10 mouse cellular contexts compared by ENCODE assay signal in the genomic region with DNA sequence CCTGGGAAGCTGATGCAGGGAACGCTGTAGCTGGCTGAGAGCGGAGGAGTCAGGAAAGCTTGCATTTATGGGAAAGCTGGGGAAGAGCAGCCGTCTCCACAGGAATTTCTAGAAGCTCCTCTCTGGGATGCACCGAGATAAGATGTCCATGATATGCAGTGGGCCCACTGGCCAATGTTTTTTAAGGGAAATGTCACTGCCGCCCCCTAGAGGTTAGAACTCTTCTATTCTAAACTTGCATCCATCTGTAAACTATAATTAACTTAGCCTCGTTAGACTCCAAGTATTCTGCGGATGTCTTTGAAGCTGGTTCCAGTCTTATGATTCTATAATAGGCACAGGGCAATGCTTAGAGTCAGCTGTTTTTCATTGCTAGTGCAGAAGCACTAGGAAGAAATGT. TPM values are rescaled to one million over a fixed set of nuclear protein-coding genes. Genes with fewer than 3 reads are reported as not detected.
A peak's percentile ranks its signal among the peaks of the same experiment; 100 is the strongest.
DNase-seq lines count a peak whose midpoint lies in the region; ATAC-seq and TF ChIP-seq lines count a peak whose summit lies in the region.
"Had no signal": no experiment of that assay in that cellular context is flagged by ENCODE, and none has a peak within 500 bp of the region (broad histone marks: within the 10 kb centered on the region; RNA-seq: fewer than 3 reads in every experiment).

No protein-coding gene starts in this region.

- H3K27me3 ChIP-seq in intestine, postnatal 0 days (replicated peaks; ENCODE audit: control insufficient read depth, insufficient read depth, low read length): no peaks in the 10 kb centered on the region
- H3K27me3 ChIP-seq in intestine, embryonic 16.5 days (replicated peaks; ENCODE audit: control insufficient read depth, insufficient read depth, low read length): no peaks in the 10 kb centered on the region
- H3K27me3 ChIP-seq: lung, embryonic 15.5 days had no signal

- TF ChIP-seq CTCF in intestine, postnatal 0 days (IDR thresholded peaks at IDR 0.05; ENCODE audit: low read depth): peak; percentile 52

- H3K27ac ChIP-seq in intestine, postnatal 0 days (ENCODE audit: low read depth, low read length): no peak overlapping the region
- H3K27ac ChIP-seq in intestine, embryonic 16.5 days (ENCODE audit: low read length): no peak overlapping the region
- H3K27ac ChIP-seq: lung, embryonic 15.5 days had no signal

- H3K9ac ChIP-seq in intestine, postnatal 0 days (ENCODE audit: low read depth, low read length): no peak overlapping the region
- no peak overlapping the region for H3K9ac ChIP-seq in intestine, embryonic 16.5 days (ENCODE audit: low read depth, low read length)
- H3K9ac ChIP-seq: lung, embryonic 15.5 days had no signal

- DNase-seq in adrenal gland, postnatal 10 days: peak; percentile 31
- DNase-seq in adrenal gland, postnatal 36 days: no peak
- peak; percentile 17 for DNase-seq in ES-CJ7 (ENCODE audit: low read depth, low spot score)
- peak; percentile 36 for DNase-seq in heart, postnatal 4 days
- DNase-seq in spleen, postnatal 4 days (ENCODE audit: low spot score in 2 of 2): no peak
- DNase-seq in urinary bladder, adult 18-20 months (ENCODE audit: low spot score in 2 of 2): no peak
- DNase-seq: kidney, adult 9 months had no signal

- H3K36me3 ChIP-seq in intestine, postnatal 0 days (ENCODE audit: control insufficient read depth, insufficient read depth): peaks cover 65% of the 10 kb centered on the region
- peaks cover 10% of the 10 kb centered on the region for H3K36me3 ChIP-seq in intestine, embryonic 16.5 days (ENCODE audit: control insufficient read depth, insufficient read depth, low read length)

- no peak overlapping the region for H3K4me2 ChIP-seq in intestine, postnatal 0 days (replicated peaks; ENCODE audit: low read depth)
- no peak overlapping the region for H3K4me2 ChIP-seq in intestine, embryonic 16.5 days (ENCODE audit: low read depth, low read length)
- H3K4me2 ChIP-seq: lung, embryonic 15.5 days had no signal

- H3K4me3 ChIP-seq in intestine, postnatal 0 days (ENCODE audit: low read depth, low read length): no peak overlapping the region
- H3K4me3 ChIP-seq in intestine, embryonic 16.5 days (ENCODE audit: low read length): no peak overlapping the region
- H3K4me3 ChIP-seq: lung, embryonic 15.5 days had no signal

- 71% methylated on average over 7 of the region's 7 CpGs for WGBS in intestine, postnatal 0 days
- WGBS in intestine, embryonic 16.5 days: 69% methylated on average over 7 of the region's 7 CpGs

- no peaks in the 10 kb centered on the region for H3K9me3 ChIP-seq in intestine, postnatal 0 days (ENCODE audit: control insufficient read depth)
- H3K9me3 ChIP-seq in intestine, embryonic 16.5 days (ENCODE audit: control insufficient read depth, low read length): no peaks in the 10 kb centered on the region
- H3K9me3 ChIP-seq: lung, embryonic 15.5 days had no signal

- no peak for ATAC-seq in intestine, postnatal 0 days
- ATAC-seq in intestine, embryonic 16.5 days: no peak

- H3K4me1 ChIP-seq in intestine, postnatal 0 days (replicated peaks; ENCODE audit: control insufficient read depth, insufficient read depth, low read length): no peaks in the 10 kb centered on the region
- no peaks in the 10 kb centered on the region for H3K4me1 ChIP-seq in intestine, embryonic 16.5 days (ENCODE audit: control insufficient read depth, insufficient read depth, low read length)
- H3K4me1 ChIP-seq: lung, embryonic 15.5 days had no signal

RNA-seq across cellular contexts. Expression of a gene that starts 43.2 kb away (rescaled TPM):
- under 1 TPM; 0.63 to 0.70 TPM for total RNA-seq in adrenal gland, postnatal 10 days (2021)
- not detected for total RNA-seq in adrenal gland, postnatal 36 days (2021)
- 7.6 and 8.6 TPM in 2 replicates for polyA plus RNA-seq in intestine, postnatal 0 days (2015; fragmentation: Nextera tagmentation; extraction: Ambion mirVana)
- 24.4 and 24.8 TPM in 2 replicates for polyA plus RNA-seq in intestine, embryonic 16.5 days (2015; fragmentation: Nextera tagmentation; extraction: Ambion mirVana)
- total RNA-seq in heart, postnatal 4 days (2021): 1 to 10 TPM; 8.8 to 9.6 TPM

Comparison
In these comparisons a context has a peak if more than half of its experiments do, and no peak if none do; other contexts are left out.
1. DNase-seq: peak in adrenal gland, postnatal 10 days (single experiment), ES-CJ7 (single experiment) and heart, postnatal 4 days (single experiment); none in adrenal gland, postnatal 36 days (0 of 2), spleen, postnatal 4 days (0 of 2) and urinary bladder, adult 18-20 months (0 of 2).
2. RNA of a gene that starts 43.2 kb away (total RNA-seq): 8.8 to 9.6 TPM in heart, postnatal 4 days; 0.63 to 0.70 TPM in adrenal gland, postnatal 10 days and not detected in adrenal gland, postnatal 36 days; every median in the first group is over 4 times any median in the second.